Mouse (Mus musculus) left cerebral cortex, adult 2 months (tissue): Measurements from ENCODE around the gene Dnmt3c. TPM values are rescaled to one million over a fixed set of nuclear protein-coding genes. Genes with fewer than 3 reads are reported as not detected.
"Not testable (repeated sequence)": the region's sequence is repeated elsewhere in the genome, so short reads cannot be mapped to it uniquely, and the experiment has no call there.

ENCODE experiments used
- DNase-seq, 2 experiments: peaks; one replicate each; pipeline ENCODE4 v3.0.0; 2021 to 2022; ENCODE audit warnings: low spot score in 2 of 2, mixed read lengths in 1 of 2; ENCODE audit errors: extremely low spot score in 1 of 2
- H3K27ac ChIP-seq: fragments of 200-600 bp; 2 replicates; pipeline ENCODE4 v1.8.1; 2022
- H3K4me3 ChIP-seq: fragments of 200-600 bp; 2 replicates; pipeline ENCODE4 v1.8.1; 2022
- CTCF ChIP-seq: fragments of 200-600 bp; IDR thresholded peaks from 2 replicates; pipeline ENCODE4 v1.8.1; 2022; ENCODE audit warnings: antibody characterized with exemption, mild to moderate bottlenecking, moderate library complexity
- intact Hi-C: fragments of 180-260 bp; cut with DNase I; formaldehyde crosslinking; loops from one replicate; pipeline ENCODE4 v1.15.1; 2025
- total RNA-seq, 2 experiments: library from RNA; stranded (reverse); gene quantifications; 2 replicates each; pipeline ENCODE4 v1.2.3; 2021

Dnmt3c gene
- total RNA-seq, 2 experiments from 2014 or later, result 0.16 TPM; not detected in 1

GRCm38 (mm10) chr2:153676944-153677343 lies 19.5 kb upstream of the Dnmt3c start:
- H3K4me3 ChIP-seq, result no peak overlapping the region
- no peak overlapping the region for H3K27ac ChIP-seq
- TF ChIP-seq CTCF, result no peak
- no peak for DNase-seq
- intact Hi-C loops, result no loop called here

GRCm38 (mm10) chr2:153677550-153677949 lies 18.9 kb upstream of the Dnmt3c start:
- intact Hi-C loops, result no loop called here
- DNase-seq, result no peak
- Histone ChIP-seq H3K27ac (no peak overlapping the region), H3K4me3 (no peak overlapping the region)
- TF ChIP-seq CTCF, result no peak

GRCm38 (mm10) chr2:153679959-153680358 lies 16.5 kb upstream of the Dnmt3c start:
- Histone ChIP-seq H3K27ac (no peak overlapping the region), H3K4me3 (no peak overlapping the region)
- DNase-seq, result peak in 1 of 2 experiments; percentile 36
- intact Hi-C loops, result no loop called here
- TF ChIP-seq CTCF, result no peak; the same call in 1 of the 2 replicates

- H3K4me3 ChIP-seq, intact Hi-C loops, DNase-seq, H3K27ac ChIP-seq: not testable (repeated sequence)
Observed at GRCm38 (mm10) chr2:153693413-153693812, 3.0 kb upstream of the Dnmt3c start.

- peak in 1 of 2 experiments; percentile 30 for DNase-seq
- Histone ChIP-seq H3K27ac (no peak overlapping the region), H3K4me3 (no peak overlapping the region)
- intact Hi-C loops, result no loop called here
- TF ChIP-seq CTCF, result peak; percentile 67
Observed at GRCm38 (mm10) chr2:153694462-153695085, 1.9 kb upstream of the Dnmt3c start.

- Histone ChIP-seq H3K27ac (no peak overlapping the region), H3K4me3 (no peak overlapping the region)
- no peak for DNase-seq
- intact Hi-C loops, result loop anchor here (10.0 kb wide), 1 partner anchor 91 kb away; no protein-coding TSS in a partner anchor
- no peak for TF ChIP-seq CTCF
Observed at GRCm38 (mm10) chr2:153703389-153703788, 6.9 kb downstream of the Dnmt3c start.

- no peak for DNase-seq
- Histone ChIP-seq H3K4me3 (no peak overlapping the region), H3K27ac (no peak overlapping the region)
- TF ChIP-seq CTCF, result peak; percentile 82
- intact Hi-C loops, result loop anchor here (5.0 kb wide), 1 partner anchor 61 kb away; no protein-coding TSS in a partner anchor
Observed at GRCm38 (mm10) chr2:153710701-153711330, 14.4 kb downstream of the Dnmt3c start.

GRCm38 (mm10) chr2:153712646-153713091 lies 16.2 kb downstream of the Dnmt3c start:
- intact Hi-C loops, result loop anchor here (5.0 kb wide), 1 partner anchor 60 kb away; no protein-coding TSS in a partner anchor
- no peak for TF ChIP-seq CTCF
- H3K4me3 ChIP-seq, result no peak overlapping the region
- peak overlapping the region; percentile 18; the same call in 1 of the 2 replicates for H3K27ac ChIP-seq
- no peak for DNase-seq

- intact Hi-C loops, result loop anchor here (5.0 kb wide), 1 partner anchor 59 kb away; no protein-coding TSS in a partner anchor
- H3K4me3 ChIP-seq, result no peak overlapping the region
- H3K27ac ChIP-seq, result peak overlapping the region; percentile 18; the same call in 1 of the 2 replicates
- TF ChIP-seq CTCF, result no peak
- peak; percentile 33 to 54 for DNase-seq
Observed at GRCm38 (mm10) chr2:153713227-153713626, 16.8 kb downstream of the Dnmt3c start.

- H3K4me3 ChIP-seq, H3K27ac ChIP-seq, DNase-seq: not testable (repeated sequence)
- intact Hi-C loops, result loop anchor here (5.0 kb wide), 1 partner anchor 119 kb away; no protein-coding TSS in a partner anchor
Observed at GRCm38 (mm10) chr2:153717861-153718260, 21.4 kb downstream of the Dnmt3c start.

GRCm38 (mm10) chr2:153723098-153723497 lies 26.6 kb downstream of the Dnmt3c start:
- TF ChIP-seq CTCF, result no peak
- no peak for DNase-seq
- Histone ChIP-seq H3K27ac (no peak overlapping the region), H3K4me3 (no peak overlapping the region)
- intact Hi-C loops, result no loop called here

- H3K4me3 ChIP-seq, result no peak overlapping the region
- no peak overlapping the region for H3K27ac ChIP-seq
- no peak for DNase-seq
- TF ChIP-seq CTCF, result no peak
- intact Hi-C loops, result no loop called here
Observed at GRCm38 (mm10) chr2:153724424-153724823, 28.0 kb downstream of the Dnmt3c start.
